Mouse (Mus musculus): ENCODE results near the gene Nudt19. TPM values are rescaled to one million over a fixed set of nuclear protein-coding genes. Genes with fewer than 3 reads are reported as not detected.
A peak's percentile ranks its signal among the peaks of the same experiment; 100 is the strongest.
"Not testable (repeated sequence)": the region's sequence is repeated elsewhere in the genome, so short reads cannot be mapped to it uniquely, and the experiment has no call there.

Gene Nudt19
- polyA plus RNA-seq, 1 experiment from 2014 or later = 45.7 TPM

DNA sequence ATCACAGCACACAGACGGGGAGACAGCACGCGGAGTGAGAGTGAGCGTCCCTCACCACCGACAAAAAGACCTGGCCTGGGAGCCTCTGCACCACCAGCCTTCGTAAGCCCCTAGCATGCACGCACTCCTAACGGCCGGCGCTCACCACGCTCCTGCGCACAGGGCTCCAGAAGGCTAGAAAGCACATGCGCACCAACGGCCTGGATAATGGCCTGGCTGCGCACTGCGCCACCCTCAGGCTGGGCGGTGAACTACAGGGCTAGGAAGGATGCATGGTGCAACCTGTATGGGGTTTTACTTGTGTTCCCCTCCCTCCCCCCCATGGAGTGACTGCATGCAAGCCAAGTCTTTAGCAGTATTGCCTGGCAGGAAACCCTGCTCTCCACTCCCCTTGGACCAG is 18.5 kb downstream of the Nudt19 start, which contains the start of gene Tdrd12:
Tdrd12 (minus strand) TSS at position 184 of the 400 bp plus-strand sequence.
- DNase-seq (ENCODE audit: low spot score) (no peak), ATAC-seq (replicated peaks; ENCODE audit: low FRiP score) (no peak)
- Histone ChIP-seq H3K4me1 (replicated peaks; ENCODE audit: control insufficient read depth, insufficient read depth, low read length) (no peaks in the 10 kb centered on the region), H3K27me3 (ENCODE audit: control insufficient read depth, insufficient read depth, low read length) (no peaks in the 10 kb centered on the region), H3K9ac (ENCODE audit: low read length) (no peak within 1 kb of the TSS), H3K27ac (ENCODE audit: low read depth, low read length) (no peak within 1 kb of the TSS), H3K9me3 (ENCODE audit: control insufficient read depth, low read length) (no peaks in the 10 kb centered on the region), H3K36me3 (ENCODE audit: control insufficient read depth, insufficient read depth, low read length) (no peaks in the 10 kb centered on the region), H3K4me3 (ENCODE audit: low read depth, low read length) (no peak within 1 kb of the TSS), H3K4me2 (ENCODE audit: low read depth, low read length, severe bottlenecking) (no peak within 1 kb of the TSS)
- 93% methylated on average over 17 of the region's 17 CpGs for WGBS

DNA sequence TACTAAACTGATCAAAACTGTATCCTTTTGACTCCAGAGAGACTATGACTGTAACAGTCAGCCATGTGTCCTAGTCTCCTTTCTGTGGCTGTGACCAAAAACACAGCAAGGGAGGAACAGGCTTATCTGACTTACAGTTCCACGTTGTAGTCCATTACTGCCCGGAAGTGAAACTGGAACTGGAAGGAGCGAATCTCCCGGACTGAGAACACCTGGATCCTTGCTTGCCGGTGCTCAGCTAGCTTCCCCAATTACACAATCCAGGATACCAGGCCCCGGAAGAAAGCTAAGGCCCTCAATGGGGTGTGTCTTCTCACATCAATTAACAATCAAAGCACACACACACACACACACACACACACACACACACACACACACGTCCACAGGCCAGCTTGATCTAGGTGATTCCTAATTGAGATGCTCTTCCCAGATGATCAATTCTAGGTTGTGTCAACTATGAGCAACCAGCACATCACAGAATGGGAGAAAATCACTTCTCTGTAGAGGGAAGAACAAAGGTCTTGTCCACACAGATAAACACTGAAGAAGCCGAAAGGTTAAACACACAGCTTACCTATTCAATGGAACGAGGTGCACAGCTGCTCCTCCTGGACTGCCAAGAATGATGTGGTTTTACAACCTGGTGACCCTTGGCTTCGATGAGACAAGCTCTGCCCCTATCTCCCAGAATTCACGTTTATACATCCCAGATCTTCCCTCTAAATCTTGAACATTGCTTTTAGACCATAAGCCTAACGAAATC is 20.2 kb downstream of the Nudt19 start:
- no peaks in the 10 kb centered on the region for H3K27me3 ChIP-seq (ENCODE audit: control insufficient read depth, insufficient read depth, low read length)
- ATAC-seq (replicated peaks; ENCODE audit: low FRiP score) (no peak), DNase-seq (ENCODE audit: low spot score) (no peak)
- no peak overlapping the region for H3K4me2 ChIP-seq (ENCODE audit: low read depth, low read length, severe bottlenecking)
- H3K27ac ChIP-seq (ENCODE audit: low read depth, low read length) = no peak overlapping the region
- H3K4me3 ChIP-seq (ENCODE audit: low read depth, low read length) = no peak overlapping the region
- no peaks in the 10 kb centered on the region for H3K9me3 ChIP-seq (ENCODE audit: control insufficient read depth, low read length)
- H3K36me3 ChIP-seq (ENCODE audit: control insufficient read depth, insufficient read depth, low read length) = no peaks in the 10 kb centered on the region
- no peak overlapping the region for H3K9ac ChIP-seq (ENCODE audit: low read length)
- H3K4me1 ChIP-seq (replicated peaks; ENCODE audit: control insufficient read depth, insufficient read depth, low read length) = no peaks in the 10 kb centered on the region
- 84% methylated on average over 12 of the region's 12 CpGs for WGBS

DNA sequence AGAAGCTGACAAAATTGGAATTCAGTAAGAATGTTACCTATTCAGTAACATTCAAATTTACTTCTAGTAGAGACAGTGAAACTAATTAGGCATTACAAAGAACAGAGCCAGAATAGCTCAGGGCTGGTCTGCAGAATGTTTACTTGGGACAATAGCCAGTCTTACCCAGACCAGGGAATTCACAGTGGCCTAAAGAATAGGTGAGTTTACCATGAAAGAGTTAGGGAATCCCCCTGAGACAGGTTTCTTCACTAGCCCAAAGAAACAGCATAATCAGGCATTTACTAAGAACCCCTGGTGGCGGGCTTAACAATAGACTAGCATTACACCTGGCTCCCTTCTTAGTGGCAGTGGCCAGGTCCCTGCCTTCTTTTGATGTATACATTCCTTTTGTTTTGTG is 25.6 kb downstream of the Nudt19 start:
- H3K4me1 ChIP-seq (replicated peaks; ENCODE audit: control insufficient read depth, insufficient read depth, low read length); H3K9ac ChIP-seq (ENCODE audit: low read length); H3K4me3 ChIP-seq (ENCODE audit: low read depth, low read length); DNase-seq (ENCODE audit: low spot score); H3K4me2 ChIP-seq (ENCODE audit: low read depth, low read length, severe bottlenecking); H3K9me3 ChIP-seq (ENCODE audit: control insufficient read depth, low read length); H3K27ac ChIP-seq (ENCODE audit: low read depth, low read length); ATAC-seq (replicated peaks; ENCODE audit: low FRiP score); H3K36me3 ChIP-seq (ENCODE audit: control insufficient read depth, insufficient read depth, low read length); H3K27me3 ChIP-seq (ENCODE audit: control insufficient read depth, insufficient read depth, low read length): not testable (repeated sequence)
- WGBS = 32% methylated on average over 1 of the region's 1 CpGs

DNA sequence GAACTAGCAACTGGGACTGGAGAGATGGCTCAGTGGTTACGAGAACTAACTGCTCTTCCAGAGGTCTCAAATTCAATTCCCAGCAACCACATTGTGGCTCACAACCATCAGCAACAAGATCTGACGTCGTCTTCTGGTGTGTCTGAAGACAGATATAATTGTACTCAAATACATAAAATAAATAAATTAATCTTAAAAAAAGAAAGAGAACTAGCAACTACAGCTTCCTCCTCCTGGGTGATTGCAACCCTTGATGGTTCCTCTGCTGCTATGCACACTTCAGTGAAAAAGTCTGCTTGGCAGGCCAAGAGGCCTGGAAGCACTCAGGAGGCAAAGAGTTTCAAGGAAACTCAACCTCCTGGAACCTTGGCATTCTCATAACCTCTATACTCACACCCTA is 26.1 kb downstream of the Nudt19 start:
- Histone ChIP-seq H3K9me3 (ENCODE audit: control insufficient read depth, low read length) (no peaks in the 10 kb centered on the region), H3K27me3 (ENCODE audit: control insufficient read depth, insufficient read depth, low read length) (no peaks in the 10 kb centered on the region), H3K4me3 (ENCODE audit: low read depth, low read length) (no peak overlapping the region), H3K9ac (ENCODE audit: low read length) (no peak overlapping the region), H3K4me1 (replicated peaks; ENCODE audit: control insufficient read depth, insufficient read depth, low read length) (no peaks in the 10 kb centered on the region), H3K27ac (ENCODE audit: low read depth, low read length) (no peak overlapping the region), H3K36me3 (ENCODE audit: control insufficient read depth, insufficient read depth, low read length) (no peaks in the 10 kb centered on the region), H3K4me2 (ENCODE audit: low read depth, low read length, severe bottlenecking) (no peak overlapping the region)
- DNase-seq (ENCODE audit: low spot score) (no peak), ATAC-seq (replicated peaks; ENCODE audit: low FRiP score) (no peak)
- WGBS = 68% methylated on average over 3 of the region's 3 CpGs

DNA sequence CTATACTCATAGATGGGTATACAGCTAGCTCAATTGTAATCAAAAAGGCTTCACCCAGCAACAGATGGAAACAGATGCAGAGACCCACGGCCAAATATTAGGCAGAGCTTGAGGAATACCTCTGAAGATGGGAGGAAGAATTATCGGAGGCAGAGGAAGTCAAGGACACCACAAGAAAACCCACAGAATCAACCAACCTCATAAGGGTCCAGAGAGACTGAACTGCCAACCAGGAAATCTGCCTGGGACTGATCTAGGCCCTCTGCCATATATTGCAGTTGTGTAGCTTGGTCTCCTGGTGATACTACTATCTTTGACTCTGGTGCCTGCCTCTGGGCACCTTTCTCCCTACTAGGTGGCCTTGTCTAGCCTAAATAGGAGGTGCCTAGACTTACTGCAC is 29.3 kb downstream of the Nudt19 start:
- no peak overlapping the region for H3K27ac ChIP-seq (ENCODE audit: low read depth, low read length)
- DNase-seq (ENCODE audit: low spot score) (no peak), ATAC-seq (replicated peaks; ENCODE audit: low FRiP score) (no peak)
- H3K4me2 ChIP-seq (ENCODE audit: low read depth, low read length, severe bottlenecking) = no peak overlapping the region
- 72% methylated on average over 2 of the region's 2 CpGs for whole genome bisulfite sequencing
- H3K9ac ChIP-seq (ENCODE audit: low read length) = no peak overlapping the region
- H3K27me3 ChIP-seq (ENCODE audit: control insufficient read depth, insufficient read depth, low read length) = no peaks in the 10 kb centered on the region
- no peaks in the 10 kb centered on the region for H3K9me3 ChIP-seq (ENCODE audit: control insufficient read depth, low read length)
- H3K4me3 ChIP-seq (ENCODE audit: low read depth, low read length) = no peak overlapping the region
- no peaks in the 10 kb centered on the region for H3K4me1 ChIP-seq (replicated peaks; ENCODE audit: control insufficient read depth, insufficient read depth, low read length)
- H3K36me3 ChIP-seq (ENCODE audit: control insufficient read depth, insufficient read depth, low read length) = no peaks in the 10 kb centered on the region

DNA sequence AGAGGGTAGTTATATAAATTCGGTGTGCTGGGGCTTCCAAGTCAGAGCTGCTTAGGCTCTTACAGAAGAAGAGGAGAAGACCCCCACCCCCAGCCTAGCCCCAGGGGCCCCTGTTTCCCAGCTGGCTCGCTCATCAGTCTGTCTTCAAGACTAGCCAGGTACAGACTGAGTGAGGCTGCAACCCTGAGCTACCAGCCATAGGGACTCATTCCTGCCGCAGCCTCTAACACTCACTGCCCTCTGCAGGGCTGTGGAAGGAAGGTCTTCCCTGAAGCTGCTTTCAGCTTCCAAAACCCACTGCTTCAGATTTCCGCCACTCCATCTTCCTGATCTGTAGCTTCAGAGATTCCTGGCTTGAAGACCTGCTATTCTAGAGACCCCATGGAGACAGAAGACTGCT is 54.1 kb downstream of the Nudt19 start:
- no peak overlapping the region for H3K27ac ChIP-seq (ENCODE audit: low read depth, low read length)
- 17% methylated on average over 4 of the region's 4 CpGs for WGBS
- ATAC-seq (replicated peaks; ENCODE audit: low FRiP score) (no peak), DNase-seq (ENCODE audit: low spot score) (peak; percentile 57)
- H3K36me3 ChIP-seq (ENCODE audit: control insufficient read depth, insufficient read depth, low read length) = no peaks in the 10 kb centered on the region
- no peaks in the 10 kb centered on the region for H3K27me3 ChIP-seq (ENCODE audit: control insufficient read depth, insufficient read depth, low read length)
- no peak overlapping the region for H3K4me3 ChIP-seq (ENCODE audit: low read depth, low read length)
- H3K4me2 ChIP-seq (ENCODE audit: low read depth, low read length, severe bottlenecking) = no peak overlapping the region
- no peaks in the 10 kb centered on the region for H3K9me3 ChIP-seq (ENCODE audit: control insufficient read depth, low read length)
- no peak overlapping the region for H3K9ac ChIP-seq (ENCODE audit: low read length)
- H3K4me1 ChIP-seq (replicated peaks; ENCODE audit: control insufficient read depth, insufficient read depth, low read length) = no peaks in the 10 kb centered on the region

DNA sequence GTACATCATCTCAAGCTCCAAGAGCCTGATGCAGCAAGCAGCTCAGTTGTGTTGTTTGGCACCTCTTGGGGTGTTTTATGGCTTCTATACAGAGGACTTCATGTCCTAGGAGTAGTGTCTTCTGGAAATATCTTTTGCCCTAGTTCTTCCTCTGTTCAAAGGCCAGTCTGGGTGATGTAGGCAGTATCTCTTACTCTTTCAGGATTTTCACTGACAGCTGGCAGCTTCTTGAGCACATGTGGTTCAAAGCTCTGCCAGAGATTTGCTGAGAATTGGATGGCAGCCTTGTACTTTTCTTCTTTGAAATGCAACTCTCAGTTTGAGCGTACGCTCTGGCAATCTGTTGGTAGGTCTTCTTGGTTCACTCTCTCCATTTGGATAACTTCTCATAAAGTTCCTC is 58.6 kb downstream of the Nudt19 start:
- Histone ChIP-seq H3K9ac (ENCODE audit: low read length) (no peak overlapping the region), H3K4me1 (replicated peaks; ENCODE audit: control insufficient read depth, insufficient read depth, low read length) (no peaks in the 10 kb centered on the region)

More for the DNA sequence above, 58.6 kb downstream of the Nudt19 start:
- no peak overlapping the region for H3K4me3 ChIP-seq (ENCODE audit: low read depth, low read length)
- no peaks in the 10 kb centered on the region for H3K36me3 ChIP-seq (ENCODE audit: control insufficient read depth, insufficient read depth, low read length)
- DNase-seq (ENCODE audit: low spot score) (no peak), ATAC-seq (replicated peaks; ENCODE audit: low FRiP score) (no peak)
- H3K4me2 ChIP-seq (ENCODE audit: low read depth, low read length, severe bottlenecking) = no peak overlapping the region
- H3K9me3 ChIP-seq (ENCODE audit: control insufficient read depth, low read length) = no peaks in the 10 kb centered on the region
- H3K27ac ChIP-seq (ENCODE audit: low read depth, low read length) = no peak overlapping the region
- WGBS = 90% methylated on average over 2 of the region's 2 CpGs
- H3K27me3 ChIP-seq (ENCODE audit: control insufficient read depth, insufficient read depth, low read length) = no peaks in the 10 kb centered on the region
